Mouse (Mus musculus): ENCODE measurements around the gene Cdk20. TPM values are rescaled to one million over a fixed set of nuclear protein-coding genes. Genes with fewer than 3 reads are reported as not detected.

Gene Cdk20
- polyA plus RNA-seq, 1 experiment from 2014 or later, result 19.4 TPM

DNA sequence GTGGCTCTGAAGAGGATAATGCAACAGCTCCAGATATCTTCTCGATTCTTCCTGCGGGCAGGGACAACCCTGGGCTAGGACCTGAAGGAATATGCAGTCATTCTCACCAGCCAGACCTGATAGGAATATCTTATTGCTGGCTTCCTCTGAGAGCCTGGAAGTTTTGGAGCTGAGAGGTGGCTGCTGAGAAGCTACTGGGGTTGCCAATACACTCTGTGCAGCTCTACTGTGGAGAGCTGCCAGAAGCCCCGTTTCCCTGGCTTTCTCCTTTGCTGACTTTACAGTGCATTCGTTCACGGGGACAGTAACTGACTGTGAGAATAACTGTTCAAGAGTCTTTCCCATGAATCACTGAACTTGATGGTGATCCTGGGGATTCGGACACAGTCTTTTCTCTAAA, 26.6 kb upstream of the Cdk20 start:
- no peaks in the 10 kb centered on the region for H3K36me3 ChIP-seq
- no peak overlapping the region for H3K27ac ChIP-seq
- H3K9ac ChIP-seq (replicated peaks), result no peak overlapping the region
- no peaks in the 10 kb centered on the region for H3K27me3 ChIP-seq
- no peak for ATAC-seq
- H3K9me3 ChIP-seq, result no peaks in the 10 kb centered on the region
- 86% methylated on average over 6 of the region's 6 CpGs for WGBS
- no peak overlapping the region for H3K4me2 ChIP-seq (replicated peaks)
- no peaks in the 10 kb centered on the region for H3K4me1 ChIP-seq (replicated peaks)
- H3K4me3 ChIP-seq (replicated peaks), result no peak overlapping the region

DNA sequence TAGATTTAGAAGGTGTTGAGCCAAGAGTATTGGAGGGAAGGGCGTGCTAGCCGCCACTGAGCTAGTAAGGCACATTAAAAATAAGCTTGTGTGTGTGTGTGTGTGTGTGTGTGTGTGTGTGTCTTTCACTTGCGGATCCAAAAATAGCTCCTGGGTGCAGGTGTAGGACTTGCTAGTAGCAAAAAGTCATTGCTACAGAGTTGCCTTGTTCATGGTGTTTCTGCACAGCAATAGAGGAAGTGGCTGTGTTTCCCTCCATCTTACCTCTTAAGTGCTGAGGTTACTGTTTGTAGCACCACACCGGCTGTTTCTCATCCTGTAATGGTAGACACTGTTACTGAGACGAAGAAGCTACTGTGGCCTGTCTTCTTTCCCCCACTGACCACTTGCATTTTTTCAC, 24.1 kb upstream of the Cdk20 start:
- H3K4me3 ChIP-seq (replicated peaks), result no peak overlapping the region
- H3K27ac ChIP-seq, result no peak overlapping the region
- no peak overlapping the region for H3K4me2 ChIP-seq (replicated peaks)
- no peak overlapping the region for H3K9ac ChIP-seq (replicated peaks)
- no peaks in the 10 kb centered on the region for H3K9me3 ChIP-seq
- no peak for ATAC-seq
- H3K36me3 ChIP-seq, result no peaks in the 10 kb centered on the region
- H3K4me1 ChIP-seq (replicated peaks), result no peaks in the 10 kb centered on the region
- no peaks in the 10 kb centered on the region for H3K27me3 ChIP-seq
- WGBS, result 93% methylated on average over 5 of the region's 5 CpGs

DNA sequence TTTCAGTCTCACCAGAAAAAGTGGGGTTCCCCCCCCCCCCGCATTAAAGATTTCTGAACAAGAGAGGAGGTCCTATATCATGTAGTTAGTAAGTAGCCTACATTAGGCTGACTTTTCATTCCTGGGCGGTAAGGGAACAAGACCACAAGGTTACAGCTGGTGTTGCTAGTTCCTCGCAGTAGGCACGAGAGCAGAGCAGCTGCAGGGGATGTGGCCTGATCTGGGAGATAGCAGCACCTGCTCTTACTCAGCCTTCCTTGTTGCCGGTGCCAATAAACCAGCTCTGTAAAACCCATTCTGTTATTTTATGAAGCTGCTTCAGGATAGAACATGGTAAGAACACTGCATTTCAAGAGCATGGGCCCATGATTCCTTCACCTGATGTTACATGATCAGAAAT, 21.5 kb upstream of the Cdk20 start:
- no peak overlapping the region for H3K27ac ChIP-seq
- ATAC-seq, result no peak
- WGBS, result 83% methylated on average over 5 of the region's 5 CpGs

DNA sequence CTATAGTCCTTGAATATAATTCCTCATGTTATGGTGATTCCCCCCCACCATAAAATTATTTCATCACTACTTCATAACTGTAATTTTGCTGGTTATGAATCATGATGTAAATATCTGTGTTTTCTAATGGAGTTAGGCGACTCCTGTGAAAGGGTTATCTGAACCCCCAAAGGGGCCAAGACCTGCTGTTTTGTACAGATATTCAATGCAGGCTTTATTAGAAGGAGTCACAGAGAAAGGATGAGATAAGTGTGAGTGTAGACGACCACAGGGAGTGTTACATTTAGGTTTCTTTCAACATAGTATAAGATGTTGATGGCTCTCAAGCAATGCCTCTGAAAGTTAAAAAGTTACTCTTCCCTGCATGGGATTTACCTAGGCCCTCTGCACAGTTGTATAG, 20.8 kb upstream of the Cdk20 start:
- Histone ChIP-seq H3K27ac (no peak overlapping the region), H3K4me3 (replicated peaks) (no peak overlapping the region), H3K36me3 (no peaks in the 10 kb centered on the region), H3K27me3 (no peaks in the 10 kb centered on the region), H3K9ac (replicated peaks) (no peak overlapping the region), H3K9me3 (no peaks in the 10 kb centered on the region), H3K4me2 (replicated peaks) (no peak overlapping the region), H3K4me1 (replicated peaks) (no peaks in the 10 kb centered on the region)
- 69% methylated on average over 2 of the region's 2 CpGs for WGBS
- ATAC-seq, result no peak

More for the DNA sequence above, 21.5 kb upstream of the Cdk20 start:
- H3K9ac ChIP-seq (replicated peaks), result no peak overlapping the region
- H3K9me3 ChIP-seq, result no peaks in the 10 kb centered on the region
- no peak overlapping the region for H3K4me2 ChIP-seq (replicated peaks)
- H3K4me1 ChIP-seq (replicated peaks), result no peaks in the 10 kb centered on the region
- no peaks in the 10 kb centered on the region for H3K27me3 ChIP-seq
- H3K4me3 ChIP-seq (replicated peaks), result no peak overlapping the region
- H3K36me3 ChIP-seq, result no peaks in the 10 kb centered on the region

DNA sequence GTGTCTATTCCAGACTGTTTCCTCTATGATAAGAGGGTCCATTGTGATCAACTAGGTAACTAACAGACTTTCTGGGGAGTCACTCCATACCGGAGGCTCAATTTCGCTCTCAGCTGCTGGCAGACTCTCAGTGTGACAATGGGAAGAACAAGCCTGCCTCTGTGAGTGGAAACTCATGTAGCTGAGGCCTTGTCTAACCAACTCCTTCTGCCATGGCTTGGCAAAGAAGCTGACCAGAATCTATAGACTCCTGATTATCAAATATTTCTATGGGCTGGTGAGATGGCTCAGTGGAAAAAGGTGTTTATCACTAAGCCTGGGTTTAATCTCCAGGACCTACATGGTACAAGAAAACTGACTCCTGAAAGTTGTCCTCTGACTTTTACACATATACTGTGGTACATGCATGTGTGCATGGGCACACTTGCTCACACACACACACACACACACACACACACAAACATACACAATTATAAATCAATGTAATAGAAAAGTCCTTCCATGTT, 19.3 kb upstream of the Cdk20 start:
- no peak for ATAC-seq
- no peak overlapping the region for H3K4me3 ChIP-seq (replicated peaks)
- no peak overlapping the region for H3K9ac ChIP-seq (replicated peaks)
- no peaks in the 10 kb centered on the region for H3K4me1 ChIP-seq (replicated peaks)
- no peaks in the 10 kb centered on the region for H3K27me3 ChIP-seq
- no peak overlapping the region for H3K4me2 ChIP-seq (replicated peaks)
- H3K27ac ChIP-seq, result no peak overlapping the region
- 94% methylated on average over 2 of the region's 2 CpGs for WGBS
- no peaks in the 10 kb centered on the region for H3K9me3 ChIP-seq
- H3K36me3 ChIP-seq, result no peaks in the 10 kb centered on the region

DNA sequence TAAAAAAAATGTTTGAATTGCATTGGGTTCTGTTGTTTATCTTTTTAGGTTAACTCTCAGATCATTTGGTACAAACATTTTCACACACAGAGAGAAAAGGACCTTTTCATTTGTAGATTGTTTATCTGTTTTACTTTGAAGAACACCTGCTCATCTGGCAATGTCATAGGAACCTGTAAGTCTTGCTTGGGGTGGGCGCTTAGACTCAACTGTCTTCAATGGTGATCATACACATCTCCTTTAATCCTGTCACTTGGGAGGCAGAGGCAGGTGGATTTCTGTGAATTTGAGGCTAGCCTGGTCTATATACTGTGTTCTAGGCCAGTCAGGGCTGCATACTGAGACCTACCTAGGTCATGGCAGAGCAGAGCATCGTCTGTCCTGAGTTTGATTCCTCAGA, 16.5 kb upstream of the Cdk20 start:
- WGBS, result 85% methylated on average over 2 of the region's 2 CpGs

DNA sequence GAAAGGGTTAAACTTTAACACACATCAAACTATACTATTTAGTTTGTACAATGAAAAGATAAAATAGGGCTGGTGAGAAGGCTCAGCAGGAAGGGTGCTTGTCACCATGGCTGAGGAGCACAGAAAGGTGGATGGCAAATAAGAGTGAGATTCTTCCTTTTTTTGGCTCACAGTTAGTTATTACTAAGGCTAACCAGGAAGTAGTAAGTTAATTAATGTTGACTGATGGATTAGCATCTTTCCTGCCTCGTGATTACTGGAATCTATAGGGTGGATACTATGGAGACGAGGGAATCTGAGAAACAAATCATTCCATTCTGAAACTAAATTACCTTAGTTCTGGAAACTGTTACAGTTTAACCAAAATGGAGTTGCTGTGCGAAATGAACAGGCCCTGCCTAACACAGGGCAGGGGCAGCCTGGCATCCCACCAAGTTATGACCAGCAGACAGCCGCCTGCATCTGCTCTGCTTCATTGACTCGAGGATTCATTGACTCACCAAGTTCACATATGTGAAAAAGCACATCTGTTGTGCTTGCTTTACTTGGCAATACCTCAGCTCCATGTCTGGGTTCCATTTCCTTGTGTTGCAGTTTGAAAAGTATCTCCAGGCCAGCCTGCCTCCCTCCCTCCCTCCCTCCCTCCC, 15.0 kb upstream of the Cdk20 start:
- 64% methylated on average over 5 of the region's 5 CpGs for WGBS
- H3K4me1 ChIP-seq (replicated peaks), result no peaks in the 10 kb centered on the region

More for the DNA sequence above, 16.5 kb upstream of the Cdk20 start:
- Histone ChIP-seq H3K27me3 (no peaks in the 10 kb centered on the region), H3K9ac (replicated peaks) (no peak overlapping the region), H3K4me2 (replicated peaks) (no peak overlapping the region), H3K27ac (no peak overlapping the region), H3K36me3 (no peaks in the 10 kb centered on the region), H3K4me3 (replicated peaks) (no peak overlapping the region), H3K4me1 (replicated peaks) (no peaks in the 10 kb centered on the region), H3K9me3 (no peaks in the 10 kb centered on the region)
- ATAC-seq, result no peak

DNA sequence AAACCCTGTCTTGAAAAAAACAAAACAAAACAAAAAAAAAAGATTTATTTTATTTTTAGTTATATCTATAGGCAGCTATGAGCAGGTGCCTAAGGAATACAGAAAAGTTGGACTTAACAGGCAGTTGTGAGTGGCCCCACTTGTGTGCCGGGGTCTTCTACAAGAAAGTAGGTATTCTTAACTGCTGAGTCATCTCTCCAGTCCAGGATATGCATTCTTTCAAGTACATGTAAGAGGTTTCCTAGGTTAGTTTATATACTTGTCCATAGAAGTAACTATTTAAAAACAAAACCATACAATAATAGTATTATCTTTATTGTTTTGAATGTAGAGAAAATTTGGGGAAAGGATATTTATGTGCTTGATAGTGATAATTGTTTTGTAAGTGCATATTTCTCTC, 11.3 kb upstream of the Cdk20 start:
- Histone ChIP-seq H3K9ac (replicated peaks) (no peak overlapping the region), H3K4me1 (replicated peaks) (no peaks in the 10 kb centered on the region), H3K9me3 (no peaks in the 10 kb centered on the region), H3K27me3 (no peaks in the 10 kb centered on the region), H3K4me3 (replicated peaks) (no peak overlapping the region), H3K4me2 (replicated peaks) (no peak overlapping the region), H3K27ac (no peak overlapping the region), H3K36me3 (no peaks in the 10 kb centered on the region)
- WGBS, result 88% methylated on average over 1 of the region's 1 CpGs
- no peak for ATAC-seq

More for the DNA sequence above, 15.0 kb upstream of the Cdk20 start:
- H3K9me3 ChIP-seq, result no peaks in the 10 kb centered on the region
- H3K4me2 ChIP-seq (replicated peaks), result no peak overlapping the region
- H3K27ac ChIP-seq, result no peak overlapping the region
- ATAC-seq, result no peak
- no peak overlapping the region for H3K9ac ChIP-seq (replicated peaks)
- H3K4me3 ChIP-seq (replicated peaks), result no peak overlapping the region
- H3K36me3 ChIP-seq, result no peaks in the 10 kb centered on the region
- H3K27me3 ChIP-seq, result no peaks in the 10 kb centered on the region

DNA sequence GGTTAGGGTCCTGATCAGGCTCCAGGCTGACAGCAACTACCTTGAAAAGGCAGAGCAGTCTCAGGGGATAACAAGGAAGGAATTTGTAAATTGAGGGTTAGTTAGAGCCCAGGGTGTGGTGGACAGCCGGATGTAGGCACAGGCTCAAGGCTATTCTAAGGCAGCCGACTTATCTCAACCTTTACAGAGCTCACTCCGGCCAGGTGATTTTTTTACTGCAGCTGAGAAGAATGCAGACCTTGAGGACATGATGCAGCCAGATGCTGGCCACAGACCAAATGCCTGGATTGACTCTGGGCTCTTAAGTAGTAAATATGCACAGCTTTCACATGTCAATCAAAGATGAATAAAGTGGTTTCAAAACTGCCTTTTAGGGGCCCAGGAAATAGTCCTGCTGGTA, 10.7 kb upstream of the Cdk20 start:
- Histone ChIP-seq H3K4me1 (replicated peaks) (no peaks in the 10 kb centered on the region), H3K27me3 (no peaks in the 10 kb centered on the region), H3K4me3 (replicated peaks) (no peak overlapping the region), H3K36me3 (no peaks in the 10 kb centered on the region), H3K9ac (replicated peaks) (no peak overlapping the region), H3K9me3 (no peaks in the 10 kb centered on the region), H3K4me2 (replicated peaks) (no peak overlapping the region), H3K27ac (no peak overlapping the region)
- ATAC-seq, result no peak
- WGBS, result 80% methylated on average over 3 of the region's 3 CpGs

DNA sequence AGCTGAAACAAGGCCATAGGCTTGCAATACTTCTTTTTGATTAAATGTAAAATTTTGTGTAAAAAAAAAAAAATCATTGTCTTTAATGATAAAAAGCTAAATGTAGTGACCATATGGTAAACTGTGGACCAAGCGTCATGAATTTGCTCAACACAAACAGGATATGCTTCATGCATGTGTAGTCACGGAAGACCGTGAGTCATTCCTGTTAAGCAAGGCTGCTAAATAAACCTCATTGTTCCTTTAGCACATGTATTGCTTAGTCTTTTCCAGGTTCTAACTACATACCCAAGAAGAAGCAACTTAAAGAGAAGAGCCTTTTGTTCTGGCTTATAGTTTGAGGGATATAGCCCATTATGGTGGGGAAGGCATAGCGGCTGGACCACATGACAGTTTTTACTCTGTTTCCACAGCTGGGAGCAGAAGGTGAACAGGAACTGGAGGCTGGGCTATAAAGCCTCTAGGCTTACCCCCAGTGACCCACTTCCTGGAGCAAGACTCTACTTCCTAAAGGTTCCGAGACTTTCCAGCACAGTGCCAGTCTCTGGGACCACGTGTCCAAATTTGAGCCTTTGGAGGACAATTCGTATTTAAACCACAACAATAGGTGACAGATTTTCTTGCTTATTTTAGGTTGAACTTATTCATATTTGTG, 10.0 kb upstream of the Cdk20 start:
- H3K9me3 ChIP-seq, result no peaks in the 10 kb centered on the region
- no peak overlapping the region for H3K27ac ChIP-seq
- H3K27me3 ChIP-seq, result no peaks in the 10 kb centered on the region
- no peak for ATAC-seq
- no peak overlapping the region for H3K4me2 ChIP-seq (replicated peaks)
- 89% methylated on average over 7 of the region's 7 CpGs for WGBS
- no peak overlapping the region for H3K4me3 ChIP-seq (replicated peaks)
- H3K4me1 ChIP-seq (replicated peaks), result no peaks in the 10 kb centered on the region
- no peak overlapping the region for H3K9ac ChIP-seq (replicated peaks)
- H3K36me3 ChIP-seq, result no peaks in the 10 kb centered on the region

DNA sequence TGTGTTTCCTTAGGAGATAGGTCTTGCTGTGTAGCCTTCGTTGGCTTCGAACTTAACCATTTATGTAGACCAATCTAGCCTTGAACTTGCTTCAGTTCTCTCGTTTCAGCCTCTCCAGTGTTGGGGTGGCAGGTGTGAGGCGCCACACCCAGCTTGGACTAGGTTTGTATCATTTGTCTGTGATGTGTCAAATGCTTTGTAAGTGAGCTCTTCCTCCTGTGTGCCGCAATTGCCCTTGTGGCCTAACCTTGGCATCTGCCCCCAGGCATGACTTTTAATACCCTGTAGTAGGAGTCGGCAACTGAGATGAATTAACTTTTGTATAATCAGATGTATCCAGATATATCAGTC, 9.5 kb upstream of the Cdk20 start:
- Histone ChIP-seq H3K4me2 (replicated peaks) (no peak overlapping the region), H3K36me3 (no peaks in the 10 kb centered on the region), H3K27ac (no peak overlapping the region), H3K27me3 (no peaks in the 10 kb centered on the region), H3K4me1 (replicated peaks) (no peaks in the 10 kb centered on the region), H3K4me3 (replicated peaks) (no peak overlapping the region), H3K9me3 (no peaks in the 10 kb centered on the region), H3K9ac (replicated peaks) (no peak overlapping the region)
- ATAC-seq, result no peak
- 87% methylated on average over 6 of the region's 6 CpGs for WGBS

DNA sequence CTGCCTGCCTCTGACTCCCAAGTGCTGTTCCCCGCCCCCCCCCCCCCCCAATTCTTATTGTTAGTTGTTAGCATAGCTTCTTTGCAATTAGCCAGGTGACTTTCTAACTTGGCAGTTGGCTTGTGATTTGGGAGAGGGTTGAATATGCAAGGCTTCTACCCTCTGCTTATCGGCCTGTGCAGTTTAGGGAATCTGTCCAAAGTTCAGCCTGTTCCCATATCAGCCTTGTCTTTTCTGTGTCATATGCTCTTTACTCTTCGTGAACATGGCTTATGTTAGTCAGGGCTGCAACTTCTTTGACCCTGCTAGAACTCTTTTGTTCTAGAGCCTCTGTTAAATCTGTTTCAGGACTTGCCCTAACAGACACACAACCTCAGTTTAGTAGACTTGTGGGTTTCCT, 7.8 kb upstream of the Cdk20 start:
- 54% methylated on average over 3 of the region's 3 CpGs for WGBS

DNA sequence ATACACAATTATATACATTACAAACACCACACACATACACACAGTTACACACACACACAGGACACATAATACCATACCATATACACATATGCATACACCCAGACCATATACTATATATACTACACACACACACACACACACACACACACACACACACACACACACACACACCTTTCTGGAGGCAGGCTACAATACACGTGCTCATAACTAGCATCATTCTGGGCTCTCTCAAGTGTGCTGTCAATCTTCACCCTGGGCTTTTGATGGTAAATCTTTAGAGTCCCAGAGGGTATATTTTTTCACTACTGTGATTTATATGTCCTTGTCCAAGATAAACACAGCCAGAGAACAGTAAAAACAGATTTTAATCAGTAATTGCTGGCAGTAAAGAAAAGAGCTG, 6.8 kb upstream of the Cdk20 start:
- H3K9ac ChIP-seq (replicated peaks), result no peak overlapping the region
- H3K4me1 ChIP-seq (replicated peaks), result no peaks in the 10 kb centered on the region
- no peak overlapping the region for H3K4me3 ChIP-seq (replicated peaks)
- no peaks in the 10 kb centered on the region for H3K9me3 ChIP-seq
- H3K27me3 ChIP-seq, result no peaks in the 10 kb centered on the region
- no peak overlapping the region for H3K4me2 ChIP-seq (replicated peaks)
- no peak for ATAC-seq
- no peaks in the 10 kb centered on the region for H3K36me3 ChIP-seq
- no peak overlapping the region for H3K27ac ChIP-seq
- WGBS, result 57% methylated on average over 1 of the region's 1 CpGs

More for the DNA sequence above, 7.8 kb upstream of the Cdk20 start:
- no peaks in the 10 kb centered on the region for H3K9me3 ChIP-seq
- H3K4me1 ChIP-seq (replicated peaks), result no peaks in the 10 kb centered on the region
- no peak overlapping the region for H3K27ac ChIP-seq
- ATAC-seq, result no peak
- no peaks in the 10 kb centered on the region for H3K27me3 ChIP-seq
- no peaks in the 10 kb centered on the region for H3K36me3 ChIP-seq
- no peak overlapping the region for H3K4me3 ChIP-seq (replicated peaks)
- H3K9ac ChIP-seq (replicated peaks), result no peak overlapping the region
- no peak overlapping the region for H3K4me2 ChIP-seq (replicated peaks)
